Mouse (Mus musculus): ENCODE measurements around the gene Ehmt1.

Ehmt1 gene

DNA sequence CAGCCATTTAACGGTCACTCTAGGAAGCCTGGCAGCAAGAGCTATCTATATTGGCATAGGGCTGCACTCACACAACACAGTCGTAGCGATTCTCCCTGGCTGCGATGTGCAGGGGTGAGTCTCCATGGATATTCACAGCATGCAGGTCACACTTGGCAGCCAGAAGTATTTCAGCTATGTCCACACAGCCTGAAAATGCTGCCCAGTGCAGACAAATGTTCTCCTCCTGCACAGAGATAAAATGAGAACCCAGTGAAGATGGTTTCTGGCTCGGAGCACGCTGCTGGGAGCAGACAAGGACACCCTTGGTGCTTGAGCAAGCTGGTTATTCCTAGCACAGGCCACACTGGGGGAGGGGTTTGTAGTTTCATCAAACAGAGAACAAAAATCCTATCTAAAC is 113.3 kb downstream of the Ehmt1 start:
- DNase-seq (ENCODE audit: low spot score in 2 of 2), result no peak

DNA sequence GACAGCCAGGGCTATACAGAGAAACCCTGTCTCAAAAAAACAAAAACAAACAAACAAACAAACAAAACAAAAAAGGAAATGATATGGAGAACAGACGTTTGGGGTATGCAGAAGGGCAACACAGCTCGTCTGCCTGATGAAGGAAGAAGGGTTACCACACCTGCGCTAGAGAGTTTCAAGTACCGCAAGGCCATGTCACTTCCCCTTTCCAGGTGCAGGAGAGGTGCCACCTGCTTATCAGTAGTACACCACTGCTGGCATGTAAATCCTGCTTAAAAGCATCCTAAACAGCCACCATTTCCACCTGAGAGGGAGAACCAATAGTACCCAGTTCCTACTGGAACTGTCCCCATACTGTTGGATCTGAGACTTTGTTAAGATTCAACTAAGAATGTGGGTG is 113.8 kb downstream of the Ehmt1 start:
- DNase-seq (ENCODE audit: low spot score in 2 of 2), result no peak

GRCm38 (mm10) chr2:24796833-24797457 is 122.5 kb downstream of the Ehmt1 start:
- no peak for DNase-seq (ENCODE audit: low spot score in 2 of 2)

GRCm38 (mm10) chr2:24787250-24787649 is 132.2 kb downstream of the Ehmt1 start:
- DNase-seq (ENCODE audit: low spot score in 2 of 2), result no peak

- DNase-seq (ENCODE audit: low spot score in 2 of 2), result no peak
These were observed 138.2 kb downstream of the Ehmt1 start for GRCm38 (mm10) chr2:24781253-24781652.

DNA sequence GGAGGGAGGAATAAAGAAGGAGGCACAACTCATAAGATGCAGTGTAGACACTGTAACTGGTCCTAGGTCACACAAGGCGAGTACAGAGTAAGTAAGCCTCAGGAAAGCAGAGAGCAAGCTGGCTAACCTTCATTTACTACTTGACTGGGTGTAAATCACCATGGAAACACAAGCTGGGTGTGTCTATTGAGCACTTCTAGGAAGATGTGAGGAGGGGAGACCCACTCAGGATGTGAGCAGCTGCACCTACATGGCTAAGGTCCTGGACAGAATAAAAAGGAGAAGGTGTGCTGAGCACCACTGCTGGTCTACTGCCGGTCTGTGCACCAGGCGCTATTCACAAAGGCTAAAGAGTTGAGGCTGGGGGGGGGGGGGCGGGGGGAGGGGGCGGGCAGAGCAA is 142.6 kb downstream of the Ehmt1 start:
- no peak for DNase-seq (ENCODE audit: low spot score in 2 of 2)

DNA sequence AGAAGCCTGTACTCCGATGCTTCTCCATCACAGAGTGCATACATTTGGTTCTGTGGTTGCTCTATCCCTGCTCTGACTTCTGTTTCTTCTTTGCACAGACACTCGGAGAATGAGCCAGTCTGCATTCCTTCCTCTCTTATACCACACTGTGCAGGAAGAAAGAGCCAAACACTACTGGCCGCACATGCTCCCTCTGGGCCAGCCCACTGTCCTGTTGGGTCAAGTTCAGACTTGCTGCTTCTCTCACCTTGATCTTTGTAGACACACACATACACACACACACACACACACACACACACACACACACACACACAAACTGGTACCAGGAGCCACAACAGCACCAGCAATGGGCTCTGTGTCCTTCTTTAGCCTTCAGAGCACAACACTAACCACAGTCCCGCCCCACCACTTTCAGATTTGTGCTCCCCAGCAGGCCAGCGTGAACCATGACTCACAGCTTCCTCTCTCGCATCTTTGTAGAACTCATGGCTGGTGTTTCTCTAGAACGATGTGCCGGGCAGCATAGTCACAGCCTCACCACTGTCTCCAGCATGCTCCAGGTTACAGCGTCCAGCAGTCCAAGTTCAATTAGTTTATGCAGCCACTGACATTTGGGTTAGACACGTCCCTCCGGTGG is 143.3 kb downstream of the Ehmt1 start:
- no peak for DNase-seq (ENCODE audit: low spot score in 2 of 2)

DNA sequence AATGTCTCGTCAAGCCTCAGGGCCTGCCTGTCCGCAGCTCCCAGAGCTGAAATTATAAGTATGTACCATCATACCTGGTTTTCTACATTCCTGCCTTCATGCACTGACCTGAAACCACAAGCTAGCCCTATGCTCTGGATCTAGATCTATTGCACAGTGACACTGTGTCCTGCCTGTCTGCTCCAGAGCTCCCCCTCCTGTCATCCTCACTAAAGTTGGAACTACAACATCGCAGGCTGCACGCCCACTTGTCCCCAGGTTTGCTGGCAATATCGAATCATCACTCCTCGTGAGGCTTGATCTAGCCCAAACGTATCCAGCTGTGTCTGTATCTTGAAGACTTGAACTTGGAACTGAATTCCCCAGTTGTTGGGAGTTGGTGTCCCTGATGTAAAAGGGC is 144.6 kb downstream of the Ehmt1 start:
- no peak for DNase-seq (ENCODE audit: low spot score in 2 of 2)

GRCm38 (mm10) chr2:24770861-24771260 is 148.6 kb downstream of the Ehmt1 start:
- no peak for DNase-seq (ENCODE audit: low spot score in 2 of 2)

- DNase-seq (ENCODE audit: low spot score in 2 of 2), result peak; percentile 92 to 93
These were observed 156.3 kb downstream of the Ehmt1 start, which contains the start of gene Cacna1b for GRCm38 (mm10) chr2:24763115-24763557. Cacna1b (minus strand) TSS chr2:24763152.

DNA sequence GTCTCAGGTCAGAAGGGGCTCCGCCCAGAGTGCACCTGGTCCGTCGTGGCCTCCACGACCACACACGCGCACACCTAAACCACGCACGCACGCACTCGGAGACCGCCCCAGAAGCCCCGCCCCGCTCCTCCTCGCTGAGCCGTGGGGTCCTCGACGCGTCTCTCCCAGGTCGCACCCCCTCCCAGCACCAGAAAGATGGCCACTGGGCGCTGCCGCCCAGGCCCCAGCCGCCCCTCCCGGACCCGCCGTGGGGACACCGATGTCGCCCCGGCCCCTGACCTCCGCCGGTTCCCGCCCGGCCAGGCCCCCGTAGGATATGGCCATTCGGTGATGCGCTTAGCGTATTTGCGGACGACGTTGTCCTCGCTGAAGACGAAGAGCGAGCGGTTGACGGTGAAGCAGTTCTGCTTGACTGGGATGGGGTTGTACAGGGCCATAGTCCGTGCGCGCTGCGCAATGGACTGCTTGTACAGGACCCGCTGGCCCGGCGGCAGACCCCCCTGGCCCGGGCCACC is 156.9 kb downstream of the Ehmt1 start:
- DNase-seq (ENCODE audit: low spot score in 2 of 2), result peak in 1 of 2 experiments; percentile 42

- DNase-seq (ENCODE audit: low spot score in 2 of 2), result peak; percentile 63 to 72
These were observed 157.4 kb downstream of the Ehmt1 start for GRCm38 (mm10) chr2:24761923-24762445.

GRCm38 (mm10) chr2:24755276-24755675 is 164.1 kb downstream of the Ehmt1 start:
- DNase-seq (ENCODE audit: low spot score in 2 of 2), result peak; percentile 64 to 75

- DNase-seq (ENCODE audit: low spot score in 2 of 2), result no peak
These were observed 166.8 kb downstream of the Ehmt1 start for GRCm38 (mm10) chr2:24752599-24752998.

DNA sequence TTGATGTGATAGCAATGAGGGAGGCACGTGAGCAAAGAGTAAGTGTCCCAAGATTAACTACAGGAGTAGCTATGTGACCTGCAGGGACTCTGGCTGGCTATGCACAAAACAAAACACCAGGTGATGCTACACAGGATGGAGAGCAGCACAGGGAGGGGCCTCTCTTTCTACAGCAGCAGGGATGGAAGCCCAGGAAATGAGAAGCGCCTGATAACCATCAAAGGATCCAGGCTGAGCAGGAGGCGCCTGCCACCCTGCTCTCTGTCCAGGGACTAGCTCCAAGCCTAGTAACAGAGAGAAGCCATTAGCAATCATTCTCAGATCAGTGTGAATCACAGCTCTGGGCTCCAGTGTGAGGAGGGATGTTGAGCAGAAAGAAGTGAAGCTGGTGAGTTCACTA is 169.4 kb downstream of the Ehmt1 start:
- DNase-seq (ENCODE audit: low spot score in 2 of 2), result no peak

GRCm38 (mm10) chr2:24747878-24748277 is 171.5 kb downstream of the Ehmt1 start:
- no peak for DNase-seq (ENCODE audit: low spot score in 2 of 2)

Measured in right cerebral cortex, adult 2 months (tissue).